Mouse (Mus musculus) G1E (cell line): ENCODE results near the gene Cd248.

ENCODE experiments used
- CTCF ChIP-seq: IDR thresholded peaks from 2 replicates; pipeline ENCODE4 v1.5.1; 2012; ENCODE audit warnings: low read depth, low read length, inconsistent platforms, mixed read lengths
- GATA1 ChIP-seq: IDR thresholded peaks from 2 replicates; pipeline ENCODE4 v1.6.1; 2012; ENCODE audit warnings: borderline replicate concordance, low read length, inconsistent platforms, mixed read lengths

GRCm38 (mm10) chr19:5085145-5085863, 17.4 kb downstream of the Cd248 start, which contains the start of gene Tmem151a:
- TF ChIP-seq CTCF (no peak), GATA1 (no peak)
